Mouse (Mus musculus) lung, adult 2 months (tissue): ENCODE results near the gene Nfatc2. TPM values are rescaled to one million over a fixed set of nuclear protein-coding genes. Genes with fewer than 3 reads are reported as not detected.

Source experiments
- DNase-seq: peaks from one replicate; pipeline ENCODE4 v3.0.0; 2022
- H3K4me1 ChIP-seq: fragments of 200-500 bp; 2 replicates; pipeline ENCODE4 v1.6.1; 2011; ENCODE audit warnings: low read length; ENCODE audit not compliant: control insufficient read depth, insufficient read depth
- H3K4me3 ChIP-seq: fragments of 200-500 bp; replicated peaks from 2 replicates; pipeline ENCODE3; 2011; ENCODE audit warnings: low read depth, mild to moderate bottlenecking, control low read depth, low read length; ENCODE audit errors: extremely low read depth
- CTCF ChIP-seq: fragments of 200-500 bp; IDR thresholded peaks from 2 replicates; pipeline ENCODE4 v1.5.1; 2011; ENCODE audit warnings: mild to moderate bottlenecking, low read length, control low read depth; ENCODE audit not compliant: insufficient read depth
- POLR2A ChIP-seq: fragments of 200-500 bp; IDR thresholded peaks from 2 replicates; pipeline ENCODE4 v1.6.1; 2011; ENCODE audit warnings: low read depth, mild to moderate bottlenecking, control low read depth, low read length, borderline replicate concordance; ENCODE audit errors: extremely low read depth
- WGBS: fragments of 180-500 bp; shearing (Covaris S2); methylation state at CpG from one replicate; pipeline ENCODE4 v1.1.7; 2018; 5-methylcytosine and 5-hydroxymethylcytosine counted together
- polyA plus RNA-seq: library from polyadenylated mRNA; depleted of rRNA; stranded (reverse); fragments of >200 nt; gene quantifications from 2 replicates; pipeline ENCODE4 v1.2.3, GENCODE M21; 2012

Gene Nfatc2
- polyA plus RNA-seq, 1 experiment = 3.2 TPM

GRCm38 (mm10) chr2:168544102-168544501, 57.4 kb downstream of the Nfatc2 start:
- no peak for DNase-seq
- Histone ChIP-seq H3K4me3 (no peak overlapping the region), H3K4me1 (no peaks in the 10 kb centered on the region; the same call in 1 of the 2 replicates)
- TF ChIP-seq POLR2A (no peak), CTCF (no peak)
- WGBS = 31% methylated on average over 13 of the region's 13 CpGs

- no peak for DNase-seq
- 71% methylated on average over 3 of the region's 3 CpGs for WGBS
- no peak for TF ChIP-seq CTCF
- no peak for TF ChIP-seq POLR2A
- no peaks in the 10 kb centered on the region; the same call in 1 of the 2 replicates for H3K4me1 ChIP-seq
- H3K4me3 ChIP-seq = no peak overlapping the region
Measured at GRCm38 (mm10) chr2:168543026-168543425, 58.4 kb downstream of the Nfatc2 start.

GRCm38 (mm10) chr2:168541223-168541622, 60.2 kb downstream of the Nfatc2 start:
- Histone ChIP-seq H3K4me1 (no peaks in the 10 kb centered on the region; the same call in 1 of the 2 replicates), H3K4me3 (no peak overlapping the region)
- 67% methylated on average over 7 of the region's 7 CpGs for WGBS
- TF ChIP-seq POLR2A (no peak), CTCF (no peak)
- no peak for DNase-seq

- no peak overlapping the region for H3K4me3 ChIP-seq
- H3K4me1 ChIP-seq = no peaks in the 10 kb centered on the region; the same call in 1 of the 2 replicates
- no peak for DNase-seq
- TF ChIP-seq POLR2A (no peak), CTCF (no peak)
- 33% methylated on average over 15 of the region's 15 CpGs for WGBS
Measured at GRCm38 (mm10) chr2:168539594-168540222, 61.7 kb downstream of the Nfatc2 start.

GRCm38 (mm10) chr2:168539026-168539425, 62.4 kb downstream of the Nfatc2 start:
- TF ChIP-seq CTCF (no peak), POLR2A (no peak)
- no peak overlapping the region for H3K4me3 ChIP-seq
- H3K4me1 ChIP-seq = no peaks in the 10 kb centered on the region; the same call in 1 of the 2 replicates
- WGBS = 84% methylated on average over 6 of the region's 6 CpGs
- DNase-seq = no peak

- DNase-seq = no peak
- no peak overlapping the region for H3K4me3 ChIP-seq
- TF ChIP-seq CTCF (no peak), POLR2A (no peak)
- H3K4me1 ChIP-seq = no peaks in the 10 kb centered on the region
- WGBS = 55% methylated on average over 15 of the region's 15 CpGs
Measured at GRCm38 (mm10) chr2:168532061-168532833, 69.2 kb downstream of the Nfatc2 start.

- no peak for DNase-seq
- H3K4me1 ChIP-seq = peaks cover 3% of the 10 kb centered on the region
- H3K4me3 ChIP-seq = no peak overlapping the region
- TF ChIP-seq POLR2A (no peak), CTCF (no peak)
- whole genome bisulfite sequencing = 86% methylated on average over 8 of the region's 8 CpGs
Measured at GRCm38 (mm10) chr2:168528551-168528950, 72.9 kb downstream of the Nfatc2 start.

GRCm38 (mm10) chr2:168527430-168527792, 74.0 kb downstream of the Nfatc2 start:
- Histone ChIP-seq H3K4me1 (peaks cover 3% of the 10 kb centered on the region), H3K4me3 (no peak overlapping the region)
- 87% methylated on average over 10 of the region's 10 CpGs for WGBS
- no peak for DNase-seq
- TF ChIP-seq CTCF (no peak), POLR2A (no peak)

GRCm38 (mm10) chr2:168526547-168527429, 74.7 kb downstream of the Nfatc2 start:
- TF ChIP-seq CTCF = no peak
- no peak for TF ChIP-seq POLR2A
- H3K4me1 ChIP-seq = peaks cover 3% of the 10 kb centered on the region
- no peak overlapping the region for H3K4me3 ChIP-seq
- WGBS = 89% methylated on average over 18 of the region's 18 CpGs
- no peak for DNase-seq
